Mouse (Mus musculus): ENCODE measurements around the gene 2700097O09Rik. TPM values are rescaled to one million over a fixed set of nuclear protein-coding genes. Genes with fewer than 3 reads are reported as not detected.
"Not testable (repeated sequence)": the region's sequence is repeated elsewhere in the genome, so short reads cannot be mapped to it uniquely, and the experiment has no call there.

The 2700097O09Rik gene
- total RNA-seq, 1 experiment from 2014 or later, result 11.5 TPM

- DNase-seq, result no peak
These were observed 38.9 kb downstream of the 2700097O09Rik start for GRCm38 (mm10) chr12:55041011-55041410.

- no peak for DNase-seq
These were observed 52.8 kb downstream of the 2700097O09Rik start for GRCm38 (mm10) chr12:55027088-55027487.

GRCm38 (mm10) chr12:55023284-55023683 lies 56.6 kb downstream of the 2700097O09Rik start:
- no peak for DNase-seq

GRCm38 (mm10) chr12:55019421-55019877 lies 60.5 kb downstream of the 2700097O09Rik start:
- DNase-seq, result no peak

GRCm38 (mm10) chr12:55017119-55017721 lies 62.7 kb downstream of the 2700097O09Rik start:
- no peak for DNase-seq

- DNase-seq, result no peak
These were observed 63.4 kb downstream of the 2700097O09Rik start for GRCm38 (mm10) chr12:55016339-55017118.

GRCm38 (mm10) chr12:55015428-55015827 lies 64.5 kb downstream of the 2700097O09Rik start:
- DNase-seq, result no peak

- DNase-seq, result no peak
These were observed 66.1 kb downstream of the 2700097O09Rik start, which contains the start of gene Baz1a for GRCm38 (mm10) chr12:55013626-55014398. Baz1a (minus strand) TSS chr12:55014348.

GRCm38 (mm10) chr12:55013031-55013430 lies 66.9 kb downstream of the 2700097O09Rik start:
- no peak for DNase-seq

GRCm38 (mm10) chr12:55007361-55008008 lies 72.4 kb downstream of the 2700097O09Rik start:
- DNase-seq, result no peak

GRCm38 (mm10) chr12:55006071-55006470 lies 73.8 kb downstream of the 2700097O09Rik start:
- no peak for DNase-seq

- no peak for DNase-seq
These were observed 75.5 kb downstream of the 2700097O09Rik start for GRCm38 (mm10) chr12:55004396-55004795.

GRCm38 (mm10) chr12:55003843-55004242 lies 76.1 kb downstream of the 2700097O09Rik start:
- DNase-seq, result no peak

- DNase-seq, result not testable (repeated sequence)
These were observed 77.4 kb downstream of the 2700097O09Rik start for GRCm38 (mm10) chr12:55002532-55002931.

- DNase-seq, result no peak
These were observed 80.8 kb downstream of the 2700097O09Rik start for GRCm38 (mm10) chr12:54999016-54999690.

- no peak for DNase-seq
These were observed 81.5 kb downstream of the 2700097O09Rik start for GRCm38 (mm10) chr12:54998411-54998810.

- DNase-seq, result no peak
These were observed 82.9 kb downstream of the 2700097O09Rik start for GRCm38 (mm10) chr12:54996979-54997474.

- no peak for DNase-seq
These were observed 83.9 kb downstream of the 2700097O09Rik start for GRCm38 (mm10) chr12:54995965-54996364.
